Mouse (Mus musculus): ENCODE results near the gene Tmem88b.
A peak's percentile ranks its signal among the peaks of the same experiment; 100 is the strongest.

Tmem88b gene

DNA sequence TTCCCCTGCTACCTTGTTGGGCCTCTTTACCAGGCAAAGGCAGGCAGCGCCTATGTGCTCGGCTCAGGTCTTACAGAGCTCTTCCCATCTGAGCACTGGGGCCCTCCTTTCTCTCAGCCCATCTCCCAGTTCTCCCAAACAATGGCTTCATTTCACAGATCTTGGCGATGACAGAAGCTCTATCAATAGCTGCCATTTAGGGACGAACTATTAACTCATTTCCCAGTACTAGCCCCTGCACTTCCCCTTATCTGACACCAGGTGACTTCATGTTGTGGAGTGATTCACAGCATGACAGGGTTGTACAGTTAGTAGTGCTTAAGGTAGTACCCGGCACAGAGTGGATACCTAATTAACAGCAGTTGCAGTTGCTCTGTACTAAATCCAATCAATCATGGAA lies at the start of gene Tmem88b:
Gene Tmem88b (minus strand): TSS at position 56 of the 400 bp plus-strand sequence.
- DNase-seq (ENCODE audit: extremely low read depth, insufficient read length, low spot score): no peak

DNA sequence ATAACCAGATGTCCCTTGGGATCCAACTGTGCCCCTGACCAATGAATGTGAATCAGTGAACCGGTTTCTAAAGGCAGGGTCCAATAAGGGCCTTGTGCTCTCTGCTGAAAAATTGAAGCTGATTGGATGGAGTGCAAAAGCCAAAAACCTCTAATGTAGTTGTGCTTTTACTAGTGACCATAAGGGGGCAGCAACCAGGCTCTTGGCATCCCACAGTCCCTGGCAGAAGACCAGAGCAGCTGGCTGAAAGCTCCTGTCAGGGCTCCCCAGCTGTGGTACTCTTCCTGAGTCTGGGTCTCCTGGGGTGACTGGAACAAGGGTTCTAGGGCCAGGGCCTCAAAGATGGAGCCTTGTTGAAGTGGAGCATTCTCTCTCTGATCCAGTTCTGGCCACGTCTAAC lies 48.2 kb upstream of the Tmem88b start:
- peak; percentile 57 for DNase-seq (ENCODE audit: extremely low read depth, insufficient read length, low spot score)

DNA sequence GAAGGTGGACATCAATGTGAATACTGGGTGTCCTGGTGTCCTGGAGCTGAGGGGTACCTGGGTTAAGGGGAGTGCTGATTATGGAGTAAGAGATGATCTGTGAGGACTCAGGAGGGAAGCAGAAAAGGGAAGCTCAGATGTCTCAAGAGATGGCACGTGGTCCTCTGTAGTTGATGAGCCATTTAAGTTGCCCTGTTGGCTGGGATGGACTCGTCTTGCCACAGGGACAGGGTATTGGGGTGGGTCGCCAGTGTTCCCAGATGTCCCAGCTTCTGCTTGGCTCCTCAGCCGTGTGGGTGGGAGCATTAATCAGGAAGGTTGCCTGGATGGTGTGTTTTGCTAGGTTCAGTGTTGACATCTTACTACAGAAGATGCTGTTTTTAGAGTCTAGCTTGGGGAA lies 47.6 kb upstream of the Tmem88b start:
- DNase-seq (ENCODE audit: extremely low read depth, insufficient read length, low spot score): no peak

DNA sequence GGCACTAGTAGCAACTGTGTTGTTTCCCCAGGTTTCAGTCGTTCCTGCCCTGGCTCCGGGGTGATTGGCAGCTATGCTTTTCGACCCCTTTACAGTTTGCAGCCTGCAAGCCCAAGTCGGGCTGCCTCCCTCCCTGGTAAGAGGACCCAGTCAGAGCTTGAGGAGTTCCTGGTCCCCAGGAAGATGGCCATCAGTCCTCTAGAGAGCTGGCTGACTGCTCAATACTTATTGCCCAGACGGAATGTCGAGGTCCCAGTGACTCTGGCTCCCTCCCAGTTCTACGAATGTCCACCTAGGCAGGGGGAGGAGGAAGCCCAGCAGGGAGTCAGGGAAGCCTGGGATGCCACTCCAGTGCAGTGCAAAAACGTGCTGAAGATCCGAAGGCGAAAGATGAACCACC lies 46.6 kb upstream of the Tmem88b start:
- no peak for DNase-seq (ENCODE audit: extremely low read depth, insufficient read length, low spot score)

DNA sequence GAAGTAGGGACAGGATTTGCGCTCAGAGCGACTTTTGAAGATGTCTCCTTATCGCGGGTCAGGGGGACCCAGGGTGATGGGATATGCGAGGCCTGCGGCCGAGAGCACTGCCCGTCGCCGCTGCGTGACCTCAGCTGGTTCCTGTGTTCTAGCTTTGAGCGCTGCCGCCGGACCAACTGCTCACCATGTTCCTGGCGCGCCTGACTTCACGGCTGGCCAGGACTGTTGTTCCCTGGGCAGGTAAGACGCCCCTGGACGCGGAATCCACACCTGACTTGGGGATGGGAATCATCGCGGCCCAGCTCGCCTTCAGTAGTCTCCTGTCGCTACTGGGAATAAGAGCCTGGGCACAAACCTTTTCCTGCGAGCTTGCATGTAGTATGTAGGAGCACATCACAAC lies 46.2 kb upstream of the Tmem88b start:
- no peak for DNase-seq (ENCODE audit: extremely low read depth, insufficient read length, low spot score)

DNA sequence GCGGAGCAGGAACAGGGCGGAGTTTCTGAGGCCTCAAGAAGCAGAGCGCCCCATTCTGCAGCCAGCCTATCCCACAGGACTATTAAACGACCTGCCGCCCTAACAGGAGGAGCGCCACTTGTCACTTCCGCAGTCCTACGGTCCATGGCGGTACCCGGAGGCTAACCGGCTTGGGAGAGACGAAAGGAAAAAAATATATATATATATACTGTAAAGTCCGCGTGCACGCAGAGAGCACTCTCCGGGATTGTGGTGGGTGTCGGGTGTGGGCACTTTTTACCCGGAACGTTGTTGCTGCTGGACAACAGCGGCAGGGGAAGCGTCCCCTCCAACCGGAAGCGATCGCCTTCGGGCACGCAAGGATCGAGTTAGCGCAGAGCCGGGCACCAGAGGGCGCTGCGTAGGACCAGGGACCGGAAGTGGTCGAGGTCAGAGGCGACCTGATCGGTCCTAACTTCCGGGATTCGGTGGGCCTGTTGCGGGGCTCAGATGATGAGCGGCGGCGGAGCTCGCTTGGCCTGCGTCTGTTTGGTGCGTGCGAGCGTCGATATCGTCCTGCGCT lies 45.6 kb upstream of the Tmem88b start, which contains the start of gene Aurkaip1:
Gene Aurkaip1 (plus strand): TSS at position 68 of the 562 bp plus-strand sequence.
- peak; percentile 90 for DNase-seq (ENCODE audit: extremely low read depth, insufficient read length, low spot score)

DNA sequence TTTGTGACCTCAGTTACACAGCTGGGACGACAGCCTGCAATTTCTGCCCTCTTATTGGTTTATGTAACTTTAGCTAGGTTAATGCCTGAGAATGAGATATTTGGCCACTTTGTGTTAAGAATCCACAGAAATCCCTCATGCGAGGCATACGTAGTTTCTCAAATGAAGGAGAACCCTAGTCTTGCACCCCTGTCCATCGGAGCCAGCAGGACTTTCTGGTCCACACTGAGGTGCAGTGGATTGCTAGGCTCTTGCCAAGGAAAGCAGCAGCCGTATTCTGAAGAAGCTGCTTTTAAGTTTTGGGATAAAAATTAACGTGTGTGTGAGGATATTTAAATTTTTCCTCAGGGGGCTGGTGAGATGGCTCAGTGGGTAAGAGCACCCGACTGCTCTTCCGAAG lies 44.9 kb upstream of the Tmem88b start:
- no peak for DNase-seq (ENCODE audit: extremely low read depth, insufficient read length, low spot score)

DNA sequence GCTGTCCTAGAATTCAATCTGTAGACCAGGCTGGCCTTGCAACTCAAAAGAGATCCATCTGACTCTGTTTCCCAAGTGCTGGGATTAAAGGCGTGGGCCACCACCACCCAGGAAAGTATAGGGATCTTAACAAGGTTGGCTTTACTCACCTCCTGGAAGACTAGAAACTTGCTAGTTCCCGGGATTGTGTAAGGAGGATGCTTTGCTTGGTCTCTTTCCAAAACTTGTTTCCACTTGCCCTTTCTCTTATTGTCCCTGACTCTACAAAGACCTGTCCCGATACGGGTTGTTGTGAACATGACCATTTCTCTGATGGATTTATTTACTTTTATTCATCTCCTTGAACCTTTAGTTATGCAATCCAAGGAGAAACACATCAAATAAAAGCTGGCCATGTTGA lies 44.2 kb upstream of the Tmem88b start:
- DNase-seq (ENCODE audit: extremely low read depth, insufficient read length, low spot score): no peak

DNA sequence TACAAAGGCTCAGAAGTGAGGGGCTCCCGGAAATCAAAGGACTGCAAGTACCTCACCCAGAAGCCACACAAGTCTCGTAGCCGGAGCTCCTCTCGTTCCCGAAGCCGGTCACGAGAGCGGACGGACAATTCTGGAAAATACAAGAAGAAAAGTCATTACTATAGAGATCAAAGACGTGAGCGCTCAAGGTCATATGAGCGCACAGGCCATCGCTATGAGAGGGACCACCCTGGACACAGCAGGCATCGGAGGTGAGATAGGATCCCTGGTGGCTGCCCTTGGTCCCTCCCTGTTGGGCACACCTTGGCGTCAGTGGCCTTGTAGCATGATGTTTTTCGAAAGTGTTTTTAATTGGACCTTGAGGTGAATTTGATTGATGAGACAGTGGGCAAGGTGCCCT lies 37.8 kb upstream of the Tmem88b start:
- no peak for DNase-seq (ENCODE audit: extremely low read depth, insufficient read length, low spot score)

DNA sequence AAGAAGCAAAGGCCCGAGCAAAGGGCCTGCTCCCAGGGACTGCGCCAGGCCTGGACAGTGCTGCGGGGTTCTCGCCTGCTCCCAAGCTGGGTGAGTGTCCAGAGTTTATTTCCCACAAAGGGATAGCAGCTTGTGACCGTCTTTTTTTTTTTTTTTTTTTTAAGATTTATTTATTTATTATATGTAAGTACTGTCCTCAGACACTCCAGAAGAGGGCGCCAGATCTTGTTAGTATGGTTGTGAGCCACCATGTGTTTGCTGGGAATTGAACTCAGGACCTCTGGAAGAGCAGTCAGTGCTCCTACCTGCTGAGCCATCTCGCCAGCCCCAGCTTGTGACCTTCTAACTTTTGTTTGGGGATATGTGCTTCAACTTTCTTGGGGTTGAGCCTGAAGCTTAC lies 35.4 kb upstream of the Tmem88b start:
- DNase-seq (ENCODE audit: extremely low read depth, insufficient read length, low spot score): no peak

DNA sequence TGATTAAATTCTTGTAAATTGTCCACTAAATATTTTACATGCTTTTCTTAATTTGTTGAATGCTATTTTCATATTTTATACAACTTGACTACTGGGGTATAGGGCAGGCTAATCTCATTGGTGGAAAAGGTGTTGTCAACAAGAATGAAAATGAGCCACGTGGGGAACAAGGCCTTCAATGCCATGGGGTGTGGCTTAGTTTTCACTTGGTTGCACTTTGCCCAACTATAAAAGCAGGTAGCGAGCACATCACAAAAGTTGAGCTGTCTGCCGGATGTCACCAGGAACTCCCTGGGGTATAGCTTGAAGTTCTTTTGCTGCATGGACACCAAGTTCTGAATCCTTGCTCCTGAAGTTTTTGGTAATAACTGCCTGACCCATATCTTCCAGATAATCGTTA lies 31.9 kb upstream of the Tmem88b start:
- DNase-seq (ENCODE audit: extremely low read depth, insufficient read length, low spot score): no peak

DNA sequence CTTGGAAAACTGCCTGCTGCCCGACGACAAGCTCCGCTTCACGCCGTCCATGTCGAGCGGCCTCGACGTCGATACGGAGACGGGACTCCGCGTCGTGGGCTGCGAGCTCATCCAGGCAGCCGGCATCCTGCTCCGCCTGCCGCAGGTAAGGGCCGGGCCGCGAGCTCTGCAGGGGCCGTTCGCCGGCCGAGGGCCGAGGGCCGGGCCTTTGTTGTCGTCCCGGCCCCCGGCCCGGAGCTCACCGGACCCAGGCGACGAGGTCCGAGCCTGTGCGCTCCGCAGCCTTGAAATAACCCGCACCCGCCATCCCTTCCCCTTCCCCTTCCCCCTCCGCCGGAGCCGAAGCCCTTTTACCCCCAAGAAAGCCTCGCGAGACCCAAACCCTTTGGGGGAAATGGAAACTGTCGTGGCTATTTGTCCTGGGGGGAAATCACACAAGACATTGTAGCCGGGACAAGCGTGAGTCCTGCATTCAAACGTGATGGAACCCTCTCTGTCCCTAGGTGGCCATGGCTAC lies 27.0 kb upstream of the Tmem88b start:
- peak; percentile 36 for DNase-seq (ENCODE audit: extremely low read depth, insufficient read length, low spot score)

DNA sequence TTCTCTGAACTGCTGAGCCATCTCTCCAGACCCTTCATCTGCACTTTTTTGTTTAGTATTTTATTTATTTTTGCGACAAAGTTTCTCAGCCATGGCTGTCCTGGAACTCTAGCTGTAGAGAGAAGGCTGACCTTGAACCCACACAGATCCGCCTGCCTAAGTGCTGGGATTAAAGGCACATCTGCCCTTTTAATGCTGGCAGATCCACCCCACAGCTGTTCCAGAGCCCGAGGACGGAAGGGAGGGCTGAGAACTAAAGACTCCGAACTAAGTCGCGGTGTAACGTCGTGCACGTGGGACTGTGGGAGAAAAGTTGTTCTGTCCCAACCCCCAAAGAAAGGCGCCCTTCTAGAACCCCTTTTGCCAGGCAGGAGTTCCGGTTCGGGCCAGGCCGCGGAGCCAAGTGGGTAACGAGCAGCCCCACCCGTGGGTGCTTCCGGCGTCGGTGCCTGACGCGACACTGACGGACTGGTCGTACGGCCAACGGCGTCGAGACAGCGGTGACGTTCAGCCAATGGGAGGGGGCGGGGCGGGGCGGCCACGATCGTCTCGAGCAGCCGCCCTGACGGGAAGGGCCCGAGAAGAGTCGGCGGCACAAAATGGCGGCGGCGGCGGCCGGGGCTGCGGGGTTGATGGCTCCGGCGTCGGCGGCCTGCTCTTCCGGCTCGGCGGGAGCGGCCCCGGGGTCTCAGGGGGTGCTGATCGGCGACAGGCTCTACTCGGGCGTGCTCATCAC lies 26.4 kb upstream of the Tmem88b start, which contains the start of gene Ccnl2:
Gene Ccnl2 (plus strand): TSS at position 561 of the 736 bp plus-strand sequence.
- peak; percentile 92 for DNase-seq (ENCODE audit: extremely low read depth, insufficient read length, low spot score)

DNA sequence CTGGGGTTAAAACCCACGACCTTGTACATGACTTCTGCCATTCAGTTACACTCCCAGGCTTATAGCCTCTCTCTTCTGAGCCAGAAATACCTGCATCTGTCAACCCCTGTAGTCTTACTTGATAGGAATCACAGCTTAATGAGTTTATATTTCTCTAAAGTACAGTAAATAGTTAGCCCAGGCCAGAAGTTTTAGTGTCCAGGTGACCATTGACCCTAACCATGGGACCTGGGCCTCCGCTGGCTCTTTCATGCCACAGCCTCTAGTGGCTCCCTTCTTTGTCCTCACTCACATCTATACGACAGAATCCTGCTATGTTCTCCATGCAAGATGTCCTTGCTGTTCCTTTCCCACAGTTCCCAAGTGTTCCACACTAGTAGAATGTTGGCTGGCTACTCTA lies 22.2 kb upstream of the Tmem88b start:
- DNase-seq (ENCODE audit: extremely low read depth, insufficient read length, low spot score): no peak

DNA sequence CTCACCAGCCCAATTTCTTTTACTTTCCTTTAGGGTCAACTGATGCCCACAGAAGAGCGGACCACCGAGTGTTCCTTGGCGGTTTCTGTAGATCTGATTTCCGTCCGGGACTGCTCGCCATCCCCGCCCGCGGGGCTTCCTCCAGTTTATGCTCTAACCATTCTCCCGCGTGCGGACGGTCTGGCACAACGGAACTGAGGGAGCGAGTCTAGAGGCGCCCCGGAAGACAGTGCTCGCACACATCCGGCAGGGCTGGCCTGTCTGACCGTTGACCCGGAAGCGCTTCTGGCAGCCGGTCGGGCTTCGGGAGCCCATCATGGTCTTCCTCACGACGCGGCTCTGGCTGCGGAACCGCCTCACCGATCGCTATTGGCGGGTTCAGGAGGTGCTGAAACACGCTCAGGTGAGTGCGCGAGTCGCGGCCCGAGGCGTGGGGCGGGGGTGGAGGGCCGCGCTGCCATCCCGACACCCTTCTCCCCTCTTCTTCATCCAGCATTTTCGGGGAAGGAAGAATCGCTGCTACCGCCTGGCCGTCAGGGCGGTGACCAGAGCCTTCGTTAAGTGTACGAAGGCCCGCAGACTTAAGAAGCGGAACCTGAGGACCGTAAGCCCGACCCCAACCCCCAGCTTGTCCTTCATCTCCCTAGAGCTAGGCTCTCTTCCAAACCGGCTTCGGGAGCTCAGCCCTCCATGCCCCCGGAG lies 17.8 kb upstream of the Tmem88b start:
- DNase-seq (ENCODE audit: extremely low read depth, insufficient read length, low spot score): peak; percentile 89

DNA sequence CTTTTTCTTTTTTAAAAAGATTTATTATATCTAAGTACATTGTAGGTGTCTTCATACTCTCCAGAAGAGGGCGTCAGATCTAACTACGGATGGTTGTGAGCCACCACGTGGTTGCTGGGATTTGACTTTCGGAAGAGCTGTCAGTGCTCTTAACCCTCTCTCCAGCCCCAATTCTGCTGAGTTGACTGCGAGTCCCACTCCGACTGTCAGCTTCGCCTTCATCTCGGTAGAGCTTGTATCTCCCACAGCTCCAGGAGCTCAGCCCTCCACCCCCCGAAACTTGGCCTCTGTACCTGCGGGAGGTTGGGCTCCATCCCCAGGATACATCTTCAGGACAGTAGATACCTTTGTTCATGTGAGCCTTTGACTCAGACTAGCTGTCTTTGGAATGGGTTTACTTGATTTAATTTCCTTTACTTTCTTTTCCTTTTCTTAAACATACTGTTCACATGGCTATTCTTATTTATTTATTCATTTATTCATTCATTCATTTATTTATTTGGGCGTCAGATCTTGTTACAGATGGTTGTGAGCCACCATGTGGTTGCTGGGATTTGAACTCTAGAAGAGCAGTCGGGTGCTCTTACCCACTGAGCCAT lies 17.2 kb upstream of the Tmem88b start, which contains the start of gene Mrpl20:
Gene Mrpl20 (plus strand): TSS at position 138 of the 599 bp plus-strand sequence.
- no peak for DNase-seq (ENCODE audit: extremely low read depth, insufficient read length, low spot score)

DNA sequence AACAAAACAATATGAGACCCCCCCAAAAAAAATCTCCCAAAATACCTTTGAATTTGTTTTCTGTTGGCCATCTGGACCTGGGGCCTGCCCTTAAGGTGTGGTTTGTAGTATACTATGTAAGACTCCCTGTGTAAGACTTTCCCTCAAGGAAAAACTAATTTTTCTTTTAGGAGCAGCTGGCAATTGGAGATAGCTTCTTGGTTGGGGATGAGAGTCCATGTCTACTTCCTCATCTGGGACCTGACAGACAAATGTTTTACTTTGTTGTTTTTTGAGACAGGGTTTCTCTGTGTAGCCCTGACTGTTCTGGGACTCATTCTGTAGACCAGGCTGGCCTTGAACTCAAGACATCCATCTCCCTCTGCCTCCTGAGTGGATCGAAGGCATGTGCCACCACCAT lies 16.4 kb upstream of the Tmem88b start:
- DNase-seq (ENCODE audit: extremely low read depth, insufficient read length, low spot score): no peak

DNA sequence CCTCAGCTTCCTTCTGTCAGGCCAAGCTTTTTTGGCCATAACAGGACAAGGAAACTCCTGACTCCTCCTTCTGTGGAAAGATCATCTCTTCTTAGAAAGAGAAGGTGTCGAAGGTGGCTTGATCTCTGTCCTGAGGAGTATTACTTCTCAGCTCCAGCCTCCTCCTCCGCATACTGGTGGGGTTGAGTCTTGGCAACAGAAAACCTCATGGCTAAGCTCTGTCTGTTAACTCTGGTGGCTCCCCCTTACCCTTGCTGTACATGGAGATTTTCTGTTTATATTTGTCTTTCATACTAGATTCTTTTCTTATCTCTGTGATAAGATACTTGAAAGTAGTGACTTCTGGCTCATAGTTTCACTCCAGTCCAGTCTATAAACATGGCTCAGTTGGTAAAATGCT lies 8.1 kb upstream of the Tmem88b start:
- DNase-seq (ENCODE audit: extremely low read depth, insufficient read length, low spot score): no peak

DNA sequence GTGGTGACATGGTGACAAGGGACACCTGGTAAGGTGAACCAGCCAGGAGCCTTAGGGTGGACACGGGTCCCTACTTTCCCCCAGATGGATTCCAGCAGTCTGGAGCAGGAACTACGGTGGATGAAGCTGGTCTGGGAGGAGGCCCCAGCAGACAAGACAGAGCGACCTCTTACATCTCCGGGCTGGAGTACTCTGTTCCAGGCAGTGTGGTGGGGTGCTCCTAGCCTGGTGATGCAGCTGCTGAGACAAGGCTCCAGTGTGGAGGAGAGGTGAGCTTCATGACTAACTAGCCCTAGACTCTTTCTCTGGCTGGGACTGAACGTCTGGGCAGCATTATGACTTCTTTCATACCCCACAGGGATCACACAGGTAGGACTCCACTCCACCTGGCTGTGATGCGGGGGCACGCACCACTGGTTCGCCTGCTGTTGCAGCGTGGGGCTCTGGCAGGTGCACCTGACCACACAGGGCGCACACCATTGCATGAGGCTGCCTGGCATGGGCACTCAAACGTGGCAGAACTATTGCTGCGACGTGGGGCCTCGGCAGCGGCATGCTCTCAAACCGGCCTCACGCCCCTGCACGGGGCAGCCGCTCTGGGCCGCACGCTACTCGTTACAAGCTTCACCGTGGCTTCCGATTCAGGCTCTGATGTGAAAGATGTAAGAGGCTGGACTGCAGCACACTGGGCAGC lies 5.7 kb upstream of the Tmem88b start:
- no peak for DNase-seq (ENCODE audit: extremely low read depth, insufficient read length, low spot score)

DNA sequence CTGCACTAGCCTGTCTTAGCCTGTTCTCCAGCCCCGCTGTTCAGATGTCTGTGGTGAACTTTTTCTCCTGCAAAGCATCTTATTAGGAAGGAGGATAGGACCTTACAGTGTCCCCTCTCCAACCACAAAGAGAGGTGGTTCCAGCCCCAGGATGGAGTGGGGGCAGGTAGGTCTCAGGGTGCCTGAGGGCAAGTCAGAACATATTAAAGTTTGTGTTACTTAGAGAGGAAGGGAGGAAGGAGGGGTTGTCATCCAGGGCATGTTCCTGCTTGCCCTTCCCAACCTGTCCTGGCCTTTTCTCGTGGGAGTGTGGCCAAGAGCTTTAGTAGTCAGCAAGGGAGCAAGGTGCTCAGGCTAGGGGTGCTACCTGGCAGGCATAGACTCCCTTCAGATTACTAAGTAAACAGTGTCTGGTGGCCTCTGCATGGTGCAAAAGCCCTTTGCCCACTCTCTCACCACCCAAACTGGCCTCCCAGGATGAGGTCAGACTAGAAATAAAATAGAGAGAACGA lies 5.0 kb upstream of the Tmem88b start:
- DNase-seq (ENCODE audit: extremely low read depth, insufficient read length, low spot score): no peak
